Mouse (Mus musculus): ENCODE measurements at regions not wholly inside any gene's neighbourhood (a gene's known extent, or its start where the extent isn't known, plus 50 kb on each side); places are given as distances from the start of the nearest gene placed in this dataset.
"Not testable (repeated sequence)": the region's sequence is repeated elsewhere in the genome, so short reads cannot be mapped to it uniquely, and the experiment has no call there.

GRCm38 (mm10) chr12:27977548-27978256, 574.5 kb downstream of the Dcdc2c start:
- DNase-seq (ENCODE audit: low spot score): no peak

- DNase-seq (ENCODE audit: low spot score): no peak
These were observed 589.3 kb downstream of the Dcdc2c start for GRCm38 (mm10) chr12:27962908-27963307.

- DNase-seq (ENCODE audit: low spot score): no peak
These were observed 592.1 kb downstream of the Dcdc2c start for GRCm38 (mm10) chr12:27960064-27960463.

GRCm38 (mm10) chr12:27947646-27948045, 604.6 kb downstream of the Dcdc2c start:
- no peak for DNase-seq (ENCODE audit: low spot score)

GRCm38 (mm10) chr12:27946866-27947459, 604.6 kb upstream of the Sox11 start:
- no peak for DNase-seq (ENCODE audit: low spot score)

- DNase-seq (ENCODE audit: low spot score): no peak
These were observed 603.0 kb upstream of the Sox11 start for GRCm38 (mm10) chr12:27945411-27945810.

- no peak for DNase-seq (ENCODE audit: low spot score)
These were observed 598.7 kb upstream of the Sox11 start for GRCm38 (mm10) chr12:27941053-27941452.

GRCm38 (mm10) chr12:27932382-27933140, 590.2 kb upstream of the Sox11 start:
- DNase-seq (ENCODE audit: low spot score): no peak

GRCm38 (mm10) chr12:27928366-27928963, 586.1 kb upstream of the Sox11 start:
- no peak for DNase-seq (ENCODE audit: low spot score)

- no peak for DNase-seq (ENCODE audit: low spot score)
These were observed 584.4 kb upstream of the Sox11 start for GRCm38 (mm10) chr12:27926730-27927129.

GRCm38 (mm10) chr12:27920607-27921006, 578.2 kb upstream of the Sox11 start:
- DNase-seq (ENCODE audit: low spot score): no peak

- DNase-seq (ENCODE audit: low spot score): no peak
These were observed 574.1 kb upstream of the Sox11 start for GRCm38 (mm10) chr12:27916401-27916920.

GRCm38 (mm10) chr12:27909417-27910100, 567.2 kb upstream of the Sox11 start:
- DNase-seq (ENCODE audit: low spot score): no peak

GRCm38 (mm10) chr12:27896682-27897081, 554.3 kb upstream of the Sox11 start:
- DNase-seq (ENCODE audit: low spot score): not testable (repeated sequence)

- no peak for DNase-seq (ENCODE audit: low spot score)
These were observed 539.3 kb upstream of the Sox11 start for GRCm38 (mm10) chr12:27881720-27882119.

GRCm38 (mm10) chr12:27866421-27866820, 524.0 kb upstream of the Sox11 start:
- DNase-seq (ENCODE audit: low spot score): no peak

- no peak for DNase-seq (ENCODE audit: low spot score)
These were observed 507.2 kb upstream of the Sox11 start for GRCm38 (mm10) chr12:27849537-27849936.

GRCm38 (mm10) chr12:27849099-27849498, 506.7 kb upstream of the Sox11 start:
- no peak for DNase-seq (ENCODE audit: low spot score)

- no peak for DNase-seq (ENCODE audit: low spot score)
These were observed 505.8 kb upstream of the Sox11 start for GRCm38 (mm10) chr12:27848141-27848540.

- DNase-seq (ENCODE audit: low spot score): no peak
These were observed 505.0 kb upstream of the Sox11 start for GRCm38 (mm10) chr12:27847397-27847796.

GRCm38 (mm10) chr12:27844958-27845357, 502.6 kb upstream of the Sox11 start:
- DNase-seq (ENCODE audit: low spot score): no peak

- DNase-seq (ENCODE audit: low spot score): no peak
These were observed 496.6 kb upstream of the Sox11 start for GRCm38 (mm10) chr12:27838955-27839354.

Measured in MN1 (cell line).